Mouse (Mus musculus): ENCODE measurements around the gene 1700034J05Rik. TPM values are rescaled to one million over a fixed set of nuclear protein-coding genes. Genes with fewer than 3 reads are reported as not detected.

The 1700034J05Rik gene
- polyA plus RNA-seq, 1 experiment from 2014 or later: 0.17 TPM

- no peak overlapping the region for H3K4me3 ChIP-seq
- H3K27me3 ChIP-seq: no peaks in the 10 kb centered on the region
- H3K9ac ChIP-seq: no peak overlapping the region
- no peak overlapping the region for H3K4me2 ChIP-seq (replicated peaks)
- no peaks in the 10 kb centered on the region for H3K9me3 ChIP-seq
- no peak for ATAC-seq (ENCODE audit: insufficient number of reproducible peaks, insufficient read depth, low FRiP score, low TSS enrichment)
- H3K4me1 ChIP-seq: peaks cover 10% of the 10 kb centered on the region; the same call in 1 of the 2 replicates
- 61% methylated on average over 6 of the region's 6 CpGs for WGBS
- no peaks in the 10 kb centered on the region for H3K36me3 ChIP-seq
- H3K27ac ChIP-seq: no peak overlapping the region
Observed at GRCm38 (mm10) chr6:146961832-146962481, 7.7 kb upstream of the 1700034J05Rik start.

GRCm38 (mm10) chr6:146960956-146961355, 6.7 kb upstream of the 1700034J05Rik start:
- no peak overlapping the region for H3K4me3 ChIP-seq
- ATAC-seq (ENCODE audit: insufficient number of reproducible peaks, insufficient read depth, low FRiP score, low TSS enrichment): no peak
- 83% methylated on average over 5 of the region's 5 CpGs for whole genome bisulfite sequencing

DNA sequence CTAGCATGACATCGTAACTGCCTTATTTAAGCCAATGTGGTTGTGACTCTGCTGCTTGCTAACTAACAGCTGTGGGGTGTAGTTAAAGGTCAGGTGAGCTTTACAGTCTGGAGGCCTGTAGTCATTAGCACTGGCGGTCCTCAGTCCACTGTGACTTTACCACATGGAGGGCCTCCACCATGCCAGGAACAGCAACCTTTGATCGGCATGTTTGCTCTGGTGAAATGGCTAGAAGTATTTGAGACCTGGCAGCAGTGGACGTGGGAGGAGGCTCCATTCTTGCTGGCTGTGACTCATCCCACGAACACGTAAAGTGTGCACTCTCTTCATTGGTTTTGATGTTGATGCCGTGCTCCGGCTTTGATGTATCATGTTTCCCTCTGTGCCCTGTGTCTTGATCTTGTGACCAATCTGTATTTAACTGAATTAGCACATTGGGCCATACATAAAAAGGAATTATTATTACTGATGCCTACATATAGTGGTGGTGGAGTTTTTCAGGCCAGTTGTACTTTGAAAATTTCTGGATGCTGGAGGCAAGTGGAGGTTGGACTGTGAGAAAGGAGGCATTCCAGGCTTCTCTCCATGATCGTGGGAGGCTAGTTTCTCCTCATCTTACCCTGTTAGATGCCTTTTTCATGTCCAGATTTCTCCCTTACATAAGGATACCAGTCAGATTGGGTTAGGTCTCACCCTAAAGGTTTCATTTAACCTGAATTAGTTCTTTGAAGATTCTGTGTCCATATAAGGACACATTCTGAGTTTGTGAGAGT, 5.9 kb upstream of the 1700034J05Rik start:
- WGBS: 76% methylated on average over 9 of the region's 9 CpGs
- H3K36me3 ChIP-seq: no peaks in the 10 kb centered on the region
- H3K4me1 ChIP-seq: peaks cover 13% of the 10 kb centered on the region; the same call in 1 of the 2 replicates
- H3K27me3 ChIP-seq: no peaks in the 10 kb centered on the region
- H3K27ac ChIP-seq: no peak overlapping the region
- no peak overlapping the region for H3K9ac ChIP-seq
- H3K9me3 ChIP-seq: no peaks in the 10 kb centered on the region
- no peak for ATAC-seq (ENCODE audit: insufficient number of reproducible peaks, insufficient read depth, low FRiP score, low TSS enrichment)
- H3K4me2 ChIP-seq (replicated peaks): no peak overlapping the region
- no peak overlapping the region for H3K4me3 ChIP-seq

More at GRCm38 (mm10) chr6:146960956-146961355, 6.7 kb upstream of the 1700034J05Rik start:
- Histone ChIP-seq H3K4me1 (peaks cover 11% of the 10 kb centered on the region; the same call in 1 of the 2 replicates), H3K4me2 (replicated peaks) (no peak overlapping the region), H3K36me3 (no peaks in the 10 kb centered on the region), H3K9ac (no peak overlapping the region), H3K9me3 (no peaks in the 10 kb centered on the region), H3K27ac (no peak overlapping the region), H3K27me3 (no peaks in the 10 kb centered on the region)

GRCm38 (mm10) chr6:146958694-146959093, 4.5 kb upstream of the 1700034J05Rik start:
- H3K9ac ChIP-seq: no peak overlapping the region
- no peak overlapping the region for H3K4me2 ChIP-seq (replicated peaks)
- peaks cover 13% of the 10 kb centered on the region; the same call in 1 of the 2 replicates for H3K4me1 ChIP-seq
- 78% methylated on average over 1 of the region's 1 CpGs for WGBS
- no peaks in the 10 kb centered on the region for H3K27me3 ChIP-seq
- H3K27ac ChIP-seq: no peak overlapping the region
- H3K9me3 ChIP-seq: no peaks in the 10 kb centered on the region
- no peaks in the 10 kb centered on the region for H3K36me3 ChIP-seq
- no peak overlapping the region for H3K4me3 ChIP-seq
- ATAC-seq (ENCODE audit: insufficient number of reproducible peaks, insufficient read depth, low FRiP score, low TSS enrichment): no peak

GRCm38 (mm10) chr6:146956961-146957360, 2.7 kb upstream of the 1700034J05Rik start:
- no peak for ATAC-seq (ENCODE audit: insufficient number of reproducible peaks, insufficient read depth, low FRiP score, low TSS enrichment)
- no peaks in the 10 kb centered on the region for H3K9me3 ChIP-seq
- H3K27ac ChIP-seq: no peak overlapping the region
- 83% methylated on average over 1 of the region's 1 CpGs for WGBS
- no peak overlapping the region for H3K4me2 ChIP-seq (replicated peaks)
- H3K4me3 ChIP-seq: no peak overlapping the region
- H3K4me1 ChIP-seq: peaks cover 12% of the 10 kb centered on the region
- H3K9ac ChIP-seq: no peak overlapping the region
- H3K27me3 ChIP-seq: no peaks in the 10 kb centered on the region
- H3K36me3 ChIP-seq: no peaks in the 10 kb centered on the region

GRCm38 (mm10) chr6:146955896-146956295, 1.7 kb upstream of the 1700034J05Rik start:
- Histone ChIP-seq H3K9me3 (no peaks in the 10 kb centered on the region), H3K4me2 (replicated peaks) (no peak overlapping the region), H3K4me1 (peaks cover 9% of the 10 kb centered on the region), H3K27ac (0 out of 2 replicates have a peak overlapping the region, but pooled peaks have one; percentile 41), H3K4me3 (no peak overlapping the region), H3K36me3 (no peaks in the 10 kb centered on the region), H3K9ac (no peak overlapping the region), H3K27me3 (no peaks in the 10 kb centered on the region)
- no peak for ATAC-seq (ENCODE audit: insufficient number of reproducible peaks, insufficient read depth, low FRiP score, low TSS enrichment)
- WGBS: 29% methylated on average over 12 of the region's 12 CpGs

DNA sequence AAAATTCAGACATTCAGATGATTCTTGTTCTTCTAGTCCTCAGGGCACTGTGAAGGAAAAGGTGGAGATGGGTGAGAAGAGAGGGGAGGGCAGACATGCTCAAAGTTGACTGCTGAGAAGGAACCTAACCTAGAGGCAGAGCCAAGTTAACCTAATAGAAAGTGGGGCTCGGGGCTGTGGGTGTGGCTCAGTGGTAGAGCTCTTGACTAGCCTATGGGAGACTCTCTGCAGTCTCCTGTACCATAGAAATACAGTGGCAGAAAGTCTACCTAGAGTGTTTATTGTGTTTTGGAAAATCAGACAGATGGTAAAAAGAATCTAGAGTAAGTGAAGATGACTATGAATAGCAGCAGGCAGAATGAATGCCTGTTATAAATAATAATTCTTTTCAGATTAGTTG, 1.3 kb upstream of the 1700034J05Rik start:
- WGBS: 52% methylated on average over 1 of the region's 1 CpGs

DNA sequence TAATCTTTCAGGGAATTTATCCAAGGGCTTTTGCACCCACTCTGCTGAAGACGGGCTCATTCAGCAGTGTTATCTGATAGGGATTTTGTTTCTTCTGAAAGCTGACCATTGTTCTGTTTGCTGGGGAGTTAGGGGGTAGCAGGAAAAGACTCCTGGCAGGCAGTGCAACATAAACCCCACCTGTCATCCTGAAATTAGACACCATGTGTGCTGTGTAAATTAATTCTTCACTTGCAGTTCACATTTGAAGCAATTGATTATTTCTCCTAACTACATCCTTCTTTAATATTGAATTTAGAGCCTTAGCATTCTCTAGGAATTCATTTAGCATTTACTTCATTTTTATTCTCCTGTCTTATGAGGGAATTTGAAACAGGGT, 3.8 kb downstream of the 1700034J05Rik start:
- H3K4me1 ChIP-seq: peaks cover 29% of the 10 kb centered on the region
- H3K4me2 ChIP-seq (replicated peaks): no peak overlapping the region
- no peaks in the 10 kb centered on the region for H3K27me3 ChIP-seq
- H3K9ac ChIP-seq: no peak overlapping the region
- H3K36me3 ChIP-seq: no peaks in the 10 kb centered on the region
- H3K4me3 ChIP-seq: no peak overlapping the region
- no peak overlapping the region for H3K27ac ChIP-seq
- H3K9me3 ChIP-seq: no peaks in the 10 kb centered on the region
- 6% methylated on average over 1 of the region's 1 CpGs for WGBS
- no peak for ATAC-seq (ENCODE audit: insufficient number of reproducible peaks, insufficient read depth, low FRiP score, low TSS enrichment)

More for the DNA sequence above, 1.3 kb upstream of the 1700034J05Rik start:
- no peak for ATAC-seq (ENCODE audit: insufficient number of reproducible peaks, insufficient read depth, low FRiP score, low TSS enrichment)
- Histone ChIP-seq H3K36me3 (no peaks in the 10 kb centered on the region), H3K27ac (0 out of 2 replicates have a peak overlapping the region, but pooled peaks have one; percentile 41), H3K9ac (no peak overlapping the region), H3K4me2 (replicated peaks) (no peak overlapping the region), H3K4me1 (peaks cover 10% of the 10 kb centered on the region), H3K4me3 (no peak overlapping the region), H3K9me3 (no peaks in the 10 kb centered on the region), H3K27me3 (no peaks in the 10 kb centered on the region)

GRCm38 (mm10) chr6:146949682-146950453, 4.4 kb downstream of the 1700034J05Rik start:
- Histone ChIP-seq H3K9me3 (no peaks in the 10 kb centered on the region), H3K27me3 (no peaks in the 10 kb centered on the region), H3K4me2 (replicated peaks) (no peak overlapping the region), H3K36me3 (no peaks in the 10 kb centered on the region), H3K4me3 (no peak overlapping the region), H3K27ac (no peak overlapping the region), H3K4me1 (peaks cover 31% of the 10 kb centered on the region), H3K9ac (no peak overlapping the region)
- no peak for ATAC-seq (ENCODE audit: insufficient number of reproducible peaks, insufficient read depth, low FRiP score, low TSS enrichment)
- WGBS: 53% methylated on average over 10 of the region's 10 CpGs

DNA sequence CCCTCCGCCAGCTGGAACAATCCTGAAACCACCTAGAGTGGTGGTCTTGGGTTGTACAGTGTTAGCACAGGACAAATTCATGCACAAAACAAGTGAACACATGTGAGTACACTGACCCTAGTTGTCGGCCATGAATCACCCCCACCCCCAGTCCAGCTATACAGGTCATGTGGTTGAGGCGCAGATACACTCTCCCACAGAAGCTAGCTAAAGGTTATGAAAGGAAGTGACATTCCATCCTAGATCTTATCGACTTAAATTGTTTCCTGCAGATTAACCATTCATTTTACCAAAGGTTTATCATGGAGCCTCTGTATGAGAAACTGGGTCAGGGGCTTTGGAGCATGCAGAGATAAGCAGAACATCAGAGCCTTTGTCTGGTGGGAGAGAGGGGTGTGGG, 7.0 kb downstream of the 1700034J05Rik start:
- Histone ChIP-seq H3K9ac (no peak overlapping the region), H3K4me2 (replicated peaks) (no peak overlapping the region), H3K4me1 (peaks cover 35% of the 10 kb centered on the region), H3K36me3 (no peaks in the 10 kb centered on the region), H3K9me3 (no peaks in the 10 kb centered on the region), H3K4me3 (no peak overlapping the region), H3K27ac (no peak overlapping the region), H3K27me3 (no peaks in the 10 kb centered on the region)
- no peak for ATAC-seq (ENCODE audit: insufficient number of reproducible peaks, insufficient read depth, low FRiP score, low TSS enrichment)
- WGBS: 65% methylated on average over 4 of the region's 4 CpGs

DNA sequence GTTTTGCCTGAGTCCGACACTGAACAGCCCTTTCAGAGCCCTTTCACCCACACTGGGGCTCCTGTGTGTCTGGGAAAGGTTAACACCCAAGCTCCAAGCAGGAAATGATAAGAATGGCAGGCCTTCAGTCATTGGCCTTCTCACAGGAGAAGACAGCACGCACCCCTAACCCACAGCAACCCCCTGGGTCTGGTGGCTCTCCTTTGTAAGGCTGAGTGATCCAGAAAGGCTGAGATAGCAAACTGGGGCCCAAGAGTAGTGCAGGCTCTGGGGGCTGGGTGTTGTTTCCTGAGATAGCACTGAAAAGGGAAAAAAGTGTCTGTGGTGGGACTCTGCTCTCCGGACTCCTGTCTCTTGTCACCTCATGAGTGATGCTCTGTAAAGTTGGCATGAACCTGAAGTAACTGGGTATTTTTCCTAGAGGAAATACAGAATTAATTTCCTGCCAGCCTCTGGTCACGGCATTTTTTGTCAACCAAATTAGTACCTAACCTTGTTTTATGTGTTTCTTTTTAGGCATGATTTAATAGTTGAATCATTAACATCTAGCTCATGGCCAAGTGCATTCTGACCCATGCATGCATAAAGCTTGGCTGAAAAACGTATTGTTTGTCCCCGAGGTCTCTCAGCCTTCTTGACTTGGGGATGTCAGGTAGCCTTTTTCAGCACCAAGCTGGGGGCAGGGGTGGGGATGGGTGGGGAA, 7.7 kb downstream of the 1700034J05Rik start:
- Histone ChIP-seq H3K27me3 (no peaks in the 10 kb centered on the region), H3K4me1 (peaks cover 35% of the 10 kb centered on the region), H3K36me3 (no peaks in the 10 kb centered on the region), H3K27ac (no peak overlapping the region), H3K4me3 (no peak overlapping the region), H3K9ac (no peak overlapping the region), H3K9me3 (no peaks in the 10 kb centered on the region), H3K4me2 (replicated peaks) (no peak overlapping the region)
- 73% methylated on average over 6 of the region's 6 CpGs for WGBS
- ATAC-seq (ENCODE audit: insufficient number of reproducible peaks, insufficient read depth, low FRiP score, low TSS enrichment): no peak

All from embryonic facial prominence, embryonic 12.5 days (tissue).